Mouse (Mus musculus) stomach, embryonic 16.5 days (tissue): ENCODE data around the gene Fyttd1. TPM values are rescaled to one million over a fixed set of nuclear protein-coding genes. Genes with fewer than 3 reads are reported as not detected.

Source experiments
- ATAC-seq: fragments of 200-750 bp; cut with Nextera tagmentation; 2 replicates; pipeline ENCODE4 v1.8.0; 2017; ENCODE audit warnings: moderate number of reproducible peaks, moderate TSS enrichment; ENCODE audit not compliant: insufficient read depth, low FRiP score
- H3K27ac ChIP-seq: fragments of 300-500 bp; sonication (generic); 2 replicates; pipeline ENCODE4 v1.5.1; 2014; ENCODE audit warnings: low read length
- H3K27me3 ChIP-seq: fragments of 300-500 bp; sonication (generic); 2 replicates; pipeline ENCODE4 v1.6.1; 2014; ENCODE audit warnings: low read length, control low read depth, mixed read lengths; ENCODE audit not compliant: control insufficient read depth, insufficient read depth
- H3K36me3 ChIP-seq: fragments of 300-500 bp; sonication (generic); 2 replicates; pipeline ENCODE4 v1.6.1; 2014; ENCODE audit warnings: low read length; ENCODE audit not compliant: control insufficient read depth, insufficient read depth
- H3K4me1 ChIP-seq: fragments of 300-500 bp; sonication (generic); 2 replicates; pipeline ENCODE4 v1.6.1; 2014; ENCODE audit warnings: low read length, control low read depth, mixed read lengths; ENCODE audit not compliant: control insufficient read depth, insufficient read depth
- H3K4me2 ChIP-seq: fragments of 300-500 bp; sonication (generic); 2 replicates; pipeline ENCODE4 v1.6.1; 2014; ENCODE audit warnings: low read depth, low read length, mixed read lengths
- H3K4me3 ChIP-seq: fragments of 300-500 bp; sonication (generic); replicated peaks from 2 replicates; pipeline ENCODE4 v1.5.1; 2014; ENCODE audit warnings: mild to moderate bottlenecking, low read length
- H3K9ac ChIP-seq: fragments of 300-500 bp; sonication (generic); 2 replicates; pipeline ENCODE4 v1.6.1; 2014; ENCODE audit warnings: low read length
- H3K9me3 ChIP-seq: fragments of 300-500 bp; sonication (generic); replicated peaks from 2 replicates; pipeline ENCODE4 v1.6.1; 2016; ENCODE audit warnings: low read length, control low read depth; ENCODE audit not compliant: control insufficient read depth
- WGBS: fragments of 180-500 bp; shearing (Covaris S2); extraction: QIAGEN DNeasy Blood & Tissue Kit; methylation state at CpG from one replicate; pipeline ENCODE4 v1.1.7; 2014; 5-methylcytosine and 5-hydroxymethylcytosine counted together
- polyA plus RNA-seq: library from polyadenylated mRNA; unstranded; fragments of >200 nt; fragmentation: Nextera tagmentation; extraction: Ambion mirVana; gene quantifications from 2 replicates; pipeline ENCODE4 v1.2.1, GENCODE M21; 2015

Fyttd1 gene
- polyA plus RNA-seq: 85.2 and 92.5 TPM in 2 replicates

DNA sequence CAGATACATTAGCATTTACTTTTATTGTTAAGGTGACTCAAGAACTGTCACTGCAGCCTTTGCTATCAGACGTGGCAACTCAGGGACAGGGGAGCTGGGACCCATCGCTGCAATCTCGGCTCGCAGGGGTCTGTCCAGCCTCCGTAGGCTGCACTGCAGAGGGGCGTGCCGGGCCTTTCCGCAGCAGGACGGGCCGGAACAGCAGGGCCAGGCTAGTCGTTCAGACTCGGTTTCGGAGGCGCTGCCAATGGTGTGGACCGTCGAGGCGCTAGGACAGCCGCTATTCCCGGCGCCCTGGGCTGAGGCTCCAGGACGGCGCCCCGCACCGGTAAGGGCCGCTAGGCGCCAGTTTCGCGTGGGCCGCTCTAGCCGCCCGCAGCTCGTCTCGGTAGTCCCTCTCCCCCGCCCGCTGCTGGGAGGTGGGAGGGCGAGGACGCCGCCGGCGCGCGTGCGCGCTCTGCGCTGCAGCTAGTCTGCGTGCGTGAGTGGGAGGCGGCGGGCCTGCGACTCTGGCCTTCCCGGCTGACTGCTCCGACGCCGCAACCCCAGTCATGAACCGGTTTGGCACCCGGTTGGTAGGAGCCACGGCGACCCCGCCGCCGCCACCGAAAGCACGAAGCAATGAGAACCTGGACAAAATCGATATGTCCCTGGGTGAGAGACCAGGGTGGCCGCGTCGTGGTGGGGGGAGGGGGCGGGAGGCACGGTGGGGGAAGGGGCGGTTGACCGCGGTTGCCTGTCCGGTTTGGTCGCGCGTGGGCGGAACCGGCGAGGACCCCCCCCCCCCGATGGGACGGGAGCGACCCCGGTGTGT lies at the start of gene Fyttd1, which contains the start of gene Rubcn:
TSS of gene Fyttd1 (plus strand) at position 158 of the 814 bp plus-strand sequence.
TSS of gene Rubcn (minus strand) at position 424 of the 814 bp plus-strand sequence.
- ATAC-seq: peak; percentile 99
- WGBS: under 1% methylated on average over 80 of the region's 83 CpGs
- no peaks in the 10 kb centered on the region for H3K27me3 ChIP-seq
- H3K9ac ChIP-seq: peak within 1 kb of the TSS; percentile 84
- H3K4me2 ChIP-seq: peak within 1 kb of the TSS; percentile 93
- no peaks in the 10 kb centered on the region for H3K9me3 ChIP-seq
- H3K4me3 ChIP-seq: peak within 1 kb of the TSS; percentile 95
- peaks cover 10% of the 10 kb centered on the region for H3K4me1 ChIP-seq
- no peaks in the 10 kb centered on the region for H3K36me3 ChIP-seq
- H3K27ac ChIP-seq: peak within 1 kb of the TSS; percentile 84

DNA sequence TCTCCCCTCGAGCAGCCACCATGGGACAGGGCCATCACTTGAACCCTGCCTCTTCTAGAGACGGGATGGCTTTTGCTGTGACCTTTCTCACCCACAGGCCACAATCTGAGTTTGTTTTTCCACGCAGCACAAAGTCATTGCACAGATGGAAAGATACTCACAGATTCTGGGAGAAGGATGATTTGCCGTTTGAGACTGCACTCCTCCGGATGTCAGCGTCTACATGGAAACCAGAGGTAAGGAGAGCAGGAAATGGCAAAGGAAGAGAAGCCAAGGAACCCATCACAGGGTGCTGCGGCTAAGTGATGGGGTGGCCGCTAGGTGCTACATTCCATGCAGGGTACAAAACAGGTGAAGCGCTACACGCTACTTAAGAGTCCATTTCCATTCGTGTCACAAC lies 48.2 kb upstream of the Fyttd1 start:
- Histone ChIP-seq H3K4me2 (no peak overlapping the region), H3K27me3 (no peaks in the 10 kb centered on the region), H3K27ac (no peak overlapping the region), H3K36me3 (peaks cover 17% of the 10 kb centered on the region), H3K9ac (no peak overlapping the region), H3K4me3 (no peak overlapping the region), H3K4me1 (no peaks in the 10 kb centered on the region), H3K9me3 (no peaks in the 10 kb centered on the region)
- 81% methylated on average over 11 of the region's 11 CpGs for WGBS
- ATAC-seq: no peak

DNA sequence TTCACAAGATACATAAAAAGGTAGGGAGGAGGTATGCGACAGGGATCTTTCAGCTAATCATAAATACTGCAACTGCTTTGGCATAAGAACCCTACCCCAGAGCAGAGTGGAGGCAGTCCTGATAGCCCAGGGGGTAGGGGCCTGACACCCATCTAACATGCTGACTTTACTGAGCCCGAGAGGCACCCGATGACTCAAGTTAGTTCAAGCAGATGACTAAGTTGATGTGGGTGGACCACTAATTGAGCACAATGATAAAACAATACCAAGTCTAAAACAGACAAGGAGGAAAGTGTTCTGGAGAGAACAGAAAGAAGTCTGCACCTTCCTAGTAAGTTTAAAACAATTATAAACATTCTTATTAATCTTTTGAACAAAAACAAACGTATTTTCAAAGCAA lies 45.8 kb upstream of the Fyttd1 start:
- H3K9me3 ChIP-seq: no peaks in the 10 kb centered on the region
- H3K27ac ChIP-seq: no peak overlapping the region
- WGBS: 79% methylated on average over 4 of the region's 4 CpGs
- no peak overlapping the region for H3K4me3 ChIP-seq
- H3K4me1 ChIP-seq: no peaks in the 10 kb centered on the region
- no peaks in the 10 kb centered on the region for H3K27me3 ChIP-seq
- no peak overlapping the region for H3K9ac ChIP-seq
- no peak for ATAC-seq
- H3K36me3 ChIP-seq: peaks cover 6% of the 10 kb centered on the region; the same call in 1 of the 2 replicates
- no peak overlapping the region for H3K4me2 ChIP-seq

DNA sequence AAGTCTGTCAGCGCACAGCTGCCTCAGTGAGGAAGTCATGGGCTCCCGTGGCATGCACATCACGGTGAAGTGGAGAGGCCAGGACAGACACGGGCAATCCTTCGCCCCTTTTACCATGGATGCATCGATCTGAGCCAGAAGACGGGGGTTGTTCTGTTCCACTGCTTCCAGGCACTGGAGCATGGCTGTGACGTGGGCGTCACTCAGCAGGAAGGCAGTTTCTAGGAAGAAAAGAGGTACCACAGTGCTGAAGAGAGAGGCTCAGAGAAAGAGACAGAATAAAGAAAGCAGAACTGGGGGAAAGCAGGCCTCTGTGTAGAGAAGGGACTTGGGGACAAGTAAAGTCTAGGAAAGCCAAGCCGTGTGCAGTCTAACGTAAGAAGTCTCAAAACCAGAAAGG lies 30.2 kb upstream of the Fyttd1 start:
- no peak overlapping the region for H3K4me2 ChIP-seq
- peaks cover 13% of the 10 kb centered on the region for H3K36me3 ChIP-seq
- H3K4me3 ChIP-seq: no peak overlapping the region
- no peaks in the 10 kb centered on the region for H3K27me3 ChIP-seq
- no peak overlapping the region for H3K27ac ChIP-seq
- H3K4me1 ChIP-seq: no peaks in the 10 kb centered on the region
- H3K9me3 ChIP-seq: no peaks in the 10 kb centered on the region
- WGBS: 94% methylated on average over 11 of the region's 11 CpGs
- no peak overlapping the region for H3K9ac ChIP-seq
- no peak for ATAC-seq

DNA sequence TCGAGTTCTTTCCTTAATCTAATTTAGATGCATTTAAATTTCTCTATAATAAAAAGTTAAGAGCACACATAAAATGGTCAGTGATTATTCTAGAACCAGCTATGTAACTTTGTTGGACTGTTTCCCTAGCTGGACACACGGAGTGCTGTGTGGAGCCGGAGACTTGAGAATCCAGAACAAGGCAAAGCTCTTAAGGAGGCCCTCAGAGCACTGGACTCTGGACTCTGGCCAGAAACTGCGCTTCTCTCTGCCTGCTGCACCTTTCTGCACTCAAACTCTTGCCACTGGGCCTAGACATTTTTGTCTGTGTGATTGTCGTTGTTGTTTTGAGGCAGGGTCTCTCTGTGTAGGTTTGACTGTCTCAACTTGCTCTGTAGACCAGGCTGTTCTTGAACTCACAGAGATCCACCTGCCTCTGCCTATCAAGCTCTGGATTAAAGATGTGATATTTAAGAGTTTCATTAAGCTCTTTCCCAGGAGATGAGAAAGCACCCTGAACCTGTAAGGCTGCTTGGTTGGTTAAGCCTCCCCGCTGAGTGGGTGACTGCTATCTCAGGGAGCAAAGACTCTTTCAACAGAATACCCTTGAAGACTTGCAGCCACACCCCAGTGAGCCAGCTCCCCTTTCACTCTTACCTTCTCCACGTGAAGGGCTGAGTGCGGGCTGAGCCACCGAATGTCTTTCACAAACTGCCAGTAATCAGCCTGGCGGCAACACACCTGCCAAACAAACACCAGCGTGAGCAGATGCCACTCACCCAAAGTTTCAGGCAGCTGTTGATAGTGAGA lies 28.1 kb upstream of the Fyttd1 start:
- no peaks in the 10 kb centered on the region for H3K4me1 ChIP-seq
- H3K4me3 ChIP-seq: no peak overlapping the region
- WGBS: 87% methylated on average over 11 of the region's 11 CpGs
- no peak overlapping the region for H3K27ac ChIP-seq
- H3K9ac ChIP-seq: no peak overlapping the region
- H3K9me3 ChIP-seq: no peaks in the 10 kb centered on the region
- H3K27me3 ChIP-seq: no peaks in the 10 kb centered on the region
- H3K4me2 ChIP-seq: no peak overlapping the region
- no peak for ATAC-seq
- peaks cover 10% of the 10 kb centered on the region for H3K36me3 ChIP-seq

DNA sequence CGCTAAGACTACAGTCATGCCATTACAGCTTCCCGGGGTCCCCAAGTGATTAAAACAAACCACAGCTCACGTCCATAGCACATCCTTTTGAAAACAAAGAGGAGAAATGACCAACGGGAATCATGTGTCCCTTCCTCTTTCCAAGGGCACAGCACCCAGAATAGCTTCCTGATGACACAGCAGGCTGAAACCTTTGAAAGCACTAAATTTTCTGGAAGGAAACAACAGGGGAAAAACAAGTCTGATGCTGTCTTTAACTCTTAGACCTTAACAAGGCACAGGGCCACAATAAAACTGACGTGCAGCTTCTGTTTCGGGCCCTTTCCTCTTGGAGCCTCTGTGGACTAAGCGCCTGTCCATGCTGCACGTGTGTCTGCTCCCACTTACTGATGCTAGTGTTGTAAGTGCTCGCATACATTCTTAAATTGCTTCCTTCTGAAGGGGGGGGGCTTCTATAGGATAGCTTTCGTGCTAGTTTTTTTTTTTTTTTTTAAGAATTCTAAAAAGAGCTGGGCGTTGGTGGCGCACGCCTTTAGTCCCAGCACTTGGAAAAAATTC lies 23.7 kb upstream of the Fyttd1 start:
- ATAC-seq: no peak
- no peak overlapping the region for H3K9ac ChIP-seq
- WGBS: 76% methylated on average over 13 of the region's 13 CpGs
- 0 out of 2 replicates have a peak, but pooled peaks cover 6% of the 10 kb centered on the region for H3K36me3 ChIP-seq
- H3K27ac ChIP-seq: peak overlapping the region; percentile 15; the same call in 1 of the 2 replicates
- H3K27me3 ChIP-seq: no peaks in the 10 kb centered on the region
- H3K4me1 ChIP-seq: no peaks in the 10 kb centered on the region
- no peaks in the 10 kb centered on the region for H3K9me3 ChIP-seq
- H3K4me2 ChIP-seq: no peak overlapping the region
- H3K4me3 ChIP-seq: no peak overlapping the region

DNA sequence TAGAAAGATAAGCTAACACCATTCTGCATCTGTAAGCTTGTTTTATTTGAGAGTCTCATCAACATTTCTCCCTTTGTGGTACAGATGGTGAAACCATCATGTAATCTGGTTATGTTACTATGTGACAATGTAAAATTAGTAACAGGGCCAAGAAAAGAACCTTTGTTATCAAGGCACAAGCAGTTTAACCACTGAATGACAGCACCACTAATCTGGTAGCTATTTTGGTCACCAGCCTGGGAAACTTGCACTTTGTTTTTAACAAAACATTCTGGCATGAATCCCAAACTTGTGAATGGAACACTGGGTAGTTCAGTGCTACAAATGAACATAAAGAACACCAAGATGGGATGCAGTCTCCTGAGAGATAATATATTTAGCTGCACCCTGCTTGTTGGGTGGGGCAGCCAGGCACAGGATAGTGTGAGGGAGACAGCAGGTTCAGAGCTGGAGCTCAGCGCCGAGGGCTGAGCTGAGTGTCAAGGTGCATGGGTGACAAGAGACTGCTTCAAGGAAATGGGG lies 23.2 kb upstream of the Fyttd1 start:
- H3K9ac ChIP-seq: no peak overlapping the region
- WGBS: 64% methylated on average over 2 of the region's 2 CpGs
- H3K4me1 ChIP-seq: no peaks in the 10 kb centered on the region
- no peak for ATAC-seq
- no peaks in the 10 kb centered on the region for H3K27me3 ChIP-seq
- H3K4me3 ChIP-seq: no peak overlapping the region
- 0 out of 2 replicates have a peak, but pooled peaks cover 6% of the 10 kb centered on the region for H3K36me3 ChIP-seq
- H3K9me3 ChIP-seq: no peaks in the 10 kb centered on the region
- no peak overlapping the region for H3K4me2 ChIP-seq
- H3K27ac ChIP-seq: peak overlapping the region; percentile 42

DNA sequence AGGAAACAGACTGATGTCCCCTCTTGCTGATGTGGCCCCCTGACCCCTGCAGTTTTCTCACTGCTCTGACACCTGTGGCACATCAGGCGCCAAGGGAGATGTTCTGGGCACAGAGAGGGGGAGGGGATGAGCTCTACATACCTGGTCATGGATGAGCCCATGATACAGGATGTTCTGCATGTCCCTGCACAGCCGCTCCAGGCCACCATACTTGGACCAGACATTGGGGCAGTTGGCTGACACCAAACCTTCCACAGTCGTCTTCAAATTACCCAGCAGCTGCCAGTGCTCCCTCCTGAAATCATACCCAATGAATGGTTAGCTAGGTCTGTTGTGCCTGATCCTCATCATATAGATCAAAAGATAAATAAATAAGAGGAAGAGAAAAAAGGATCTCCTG lies 20.5 kb upstream of the Fyttd1 start:
- Histone ChIP-seq H3K27ac (no peak overlapping the region), H3K36me3 (0 out of 2 replicates have a peak, but pooled peaks cover 6% of the 10 kb centered on the region), H3K9me3 (no peaks in the 10 kb centered on the region), H3K4me3 (no peak overlapping the region), H3K4me1 (no peaks in the 10 kb centered on the region), H3K9ac (no peak overlapping the region), H3K27me3 (no peaks in the 10 kb centered on the region), H3K4me2 (no peak overlapping the region)
- ATAC-seq: no peak
- WGBS: 85% methylated on average over 3 of the region's 3 CpGs
